Mouse (Mus musculus) megakaryocyte, embryonic 14.5 days (primary cell): ENCODE results near the gene Stx8.

ENCODE experiments used
- FLI1 ChIP-seq: IDR thresholded peaks from 2 replicates; pipeline ENCODE4 v1.6.1; 2012; ENCODE audit warnings: low read length, inconsistent platforms, mixed read lengths
- GATA1 ChIP-seq: IDR thresholded peaks from 3 replicates; pipeline ENCODE4 v1.6.1; 2012; ENCODE audit warnings: mixed read lengths, low read length, inconsistent platforms, borderline replicate concordance

GRCm38 (mm10) chr11:68188695-68189201 lies 222.8 kb downstream of the Stx8 start:
- TF ChIP-seq GATA1 (no peak), FLI1 (no peak)
